Mouse (Mus musculus): Measurements from ENCODE around the gene Mrgprh. TPM values are rescaled to one million over a fixed set of nuclear protein-coding genes. Genes with fewer than 3 reads are reported as not detected.

Mrgprh gene
- not detected in 2 replicates for polyA plus RNA-seq (2012; ENCODE audit: insufficient read depth, insufficient read length, missing spikeins)

DNA sequence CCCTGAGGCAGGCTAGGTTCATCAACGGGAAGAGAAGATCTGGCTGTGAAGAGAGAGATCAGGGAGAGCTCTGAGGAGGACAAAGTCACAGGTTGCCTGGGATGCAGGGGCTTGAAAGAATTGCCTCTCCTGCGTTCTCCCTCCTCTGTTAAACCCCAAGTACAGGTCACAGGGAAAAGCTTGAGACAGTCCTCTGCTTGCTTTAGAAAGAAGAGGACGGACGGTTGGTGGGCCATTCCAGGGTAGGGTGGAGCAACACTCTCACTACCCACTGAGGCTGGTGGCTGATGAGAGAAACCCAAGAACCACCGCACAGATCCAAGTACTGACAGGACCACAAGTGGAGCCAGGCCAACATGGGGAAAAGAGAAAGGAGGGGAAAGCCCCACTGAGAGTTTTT is at the start of gene Mrgprh:
Mrgprh (plus strand) TSS at position 301 of the 400 bp plus-strand sequence.
- Histone ChIP-seq H3K27ac (replicated peaks; ENCODE audit: low read depth, low read length) (no peak within 1 kb of the TSS), H3K4me3 (ENCODE audit: insufficient read depth, low read depth, low read length) (no peak within 1 kb of the TSS), H3K4me1 (ENCODE audit: control insufficient read depth, insufficient read depth, insufficient read length, low read length) (no peaks in the 10 kb centered on the region)

DNA sequence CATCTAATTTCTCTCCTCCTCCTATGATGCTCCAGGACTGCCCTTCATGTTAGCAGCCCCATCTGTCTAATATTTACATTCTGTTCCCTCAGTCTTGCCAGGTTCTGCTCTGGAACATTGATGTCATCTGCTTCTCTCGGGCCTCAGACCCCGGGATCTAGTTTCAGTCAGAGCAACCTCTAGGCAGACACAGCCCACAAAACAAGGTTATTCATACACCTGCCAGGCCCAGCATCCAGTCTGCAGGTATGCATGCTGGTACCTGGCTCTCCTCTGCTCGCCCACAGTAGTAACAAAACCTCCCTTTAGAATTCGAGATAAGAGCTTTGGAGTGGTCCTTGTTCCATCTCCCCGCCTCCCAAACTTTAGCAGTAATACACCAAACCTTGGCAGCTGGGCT is 45.5 kb upstream of the Mrgprh start:
- Histone ChIP-seq H3K27ac (replicated peaks; ENCODE audit: low read depth, low read length) (no peak overlapping the region), H3K4me1 (ENCODE audit: control insufficient read depth, insufficient read depth, insufficient read length, low read length) (no peaks in the 10 kb centered on the region)

DNA sequence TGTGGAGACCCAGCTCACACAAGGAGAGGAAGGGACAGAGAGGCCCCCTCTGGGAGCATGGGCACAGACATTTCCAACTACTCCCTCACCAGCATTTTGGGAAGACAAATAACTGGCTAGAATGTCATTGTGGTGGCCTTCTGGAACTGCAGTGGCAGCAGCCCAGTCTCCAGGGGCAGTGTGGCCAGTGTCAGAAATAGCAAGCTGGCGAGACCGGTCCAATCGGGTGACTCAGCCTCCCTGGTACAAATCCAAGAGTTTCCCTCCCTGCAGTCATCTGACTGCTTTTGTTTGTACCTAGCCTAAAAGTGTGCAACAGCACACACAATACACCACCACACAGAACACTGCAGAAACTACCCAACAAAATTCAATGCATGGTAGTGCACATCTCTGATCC is 43.6 kb upstream of the Mrgprh start:
- Histone ChIP-seq H3K27ac (replicated peaks; ENCODE audit: low read depth, low read length) (0 out of 2 replicates have a peak overlapping the region, but pooled peaks have one; percentile 26), H3K4me1 (ENCODE audit: control insufficient read depth, insufficient read depth, insufficient read length, low read length) (no peaks in the 10 kb centered on the region), H3K4me3 (ENCODE audit: insufficient read depth, low read depth, low read length) (no peak overlapping the region)

More for the DNA sequence above, 45.5 kb upstream of the Mrgprh start:
- no peak overlapping the region for H3K4me3 ChIP-seq (ENCODE audit: insufficient read depth, low read depth, low read length)

DNA sequence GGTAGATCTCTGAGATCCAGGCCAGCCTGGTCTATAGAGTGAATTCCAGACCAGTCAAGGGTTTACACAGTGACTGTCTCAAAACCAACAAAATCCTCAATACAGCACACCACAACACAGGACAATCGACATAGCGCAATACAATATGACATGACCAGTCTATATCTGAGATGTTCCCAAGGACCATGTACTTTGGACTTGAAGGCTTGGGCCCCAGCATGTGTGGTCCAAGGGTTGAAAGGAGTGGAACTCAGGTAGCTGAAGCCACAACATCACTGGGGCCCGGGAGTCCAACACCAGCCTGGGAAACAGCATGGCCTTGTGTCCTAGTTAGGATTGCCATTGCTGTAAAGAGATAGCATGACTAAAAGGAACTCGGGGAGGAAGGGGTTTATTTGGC is 43.2 kb upstream of the Mrgprh start:
- Histone ChIP-seq H3K4me1 (ENCODE audit: control insufficient read depth, insufficient read depth, insufficient read length, low read length) (no peaks in the 10 kb centered on the region), H3K27ac (replicated peaks; ENCODE audit: low read depth, low read length) (no peak overlapping the region), H3K4me3 (ENCODE audit: insufficient read depth, low read depth, low read length) (no peak overlapping the region)

DNA sequence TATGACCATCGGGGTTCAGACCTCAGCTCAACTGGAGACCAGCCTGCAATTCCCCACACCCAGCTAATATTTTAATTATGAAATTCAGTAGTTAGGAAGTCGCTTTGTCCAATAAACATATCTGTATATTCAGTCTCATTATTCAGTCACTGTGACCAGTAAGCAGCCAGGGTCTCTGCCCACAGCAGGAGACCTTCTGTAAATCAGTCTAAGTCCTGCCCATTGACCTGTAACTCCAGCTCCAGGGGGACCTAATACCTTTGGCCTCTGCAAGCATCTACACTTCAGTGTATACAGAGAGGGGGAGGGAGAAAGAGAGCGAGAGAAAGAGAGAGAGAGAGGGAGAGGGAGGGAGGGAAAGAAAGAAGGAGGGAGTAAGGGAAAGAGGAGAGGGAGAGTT is 41.5 kb upstream of the Mrgprh start:
- Histone ChIP-seq H3K27ac (replicated peaks; ENCODE audit: low read depth, low read length) (no peak overlapping the region), H3K4me1 (ENCODE audit: control insufficient read depth, insufficient read depth, insufficient read length, low read length) (no peaks in the 10 kb centered on the region), H3K4me3 (ENCODE audit: insufficient read depth, low read depth, low read length) (no peak overlapping the region)

DNA sequence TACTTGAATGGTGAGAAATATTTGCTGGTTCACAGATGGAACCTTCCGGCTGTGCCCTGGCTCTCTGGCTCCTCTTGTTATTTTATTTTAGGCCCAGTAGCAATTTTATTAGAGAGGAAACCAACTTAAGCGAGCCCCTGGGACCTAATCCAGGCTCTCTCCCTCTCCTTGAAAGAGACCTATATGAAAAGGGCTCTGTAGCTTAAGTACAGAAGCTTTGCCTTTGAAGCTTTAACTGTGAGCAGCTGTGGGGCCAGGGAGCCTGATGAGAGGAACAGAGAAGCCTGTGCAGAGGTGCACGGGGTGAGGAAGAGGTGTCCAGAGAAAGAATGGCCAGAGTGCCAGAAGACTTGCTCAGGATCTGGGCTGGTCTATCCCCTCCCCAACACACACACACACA is 41.0 kb upstream of the Mrgprh start:
- Histone ChIP-seq H3K4me3 (ENCODE audit: insufficient read depth, low read depth, low read length) (no peak overlapping the region), H3K4me1 (ENCODE audit: control insufficient read depth, insufficient read depth, insufficient read length, low read length) (no peaks in the 10 kb centered on the region), H3K27ac (replicated peaks; ENCODE audit: low read depth, low read length) (no peak overlapping the region)

DNA sequence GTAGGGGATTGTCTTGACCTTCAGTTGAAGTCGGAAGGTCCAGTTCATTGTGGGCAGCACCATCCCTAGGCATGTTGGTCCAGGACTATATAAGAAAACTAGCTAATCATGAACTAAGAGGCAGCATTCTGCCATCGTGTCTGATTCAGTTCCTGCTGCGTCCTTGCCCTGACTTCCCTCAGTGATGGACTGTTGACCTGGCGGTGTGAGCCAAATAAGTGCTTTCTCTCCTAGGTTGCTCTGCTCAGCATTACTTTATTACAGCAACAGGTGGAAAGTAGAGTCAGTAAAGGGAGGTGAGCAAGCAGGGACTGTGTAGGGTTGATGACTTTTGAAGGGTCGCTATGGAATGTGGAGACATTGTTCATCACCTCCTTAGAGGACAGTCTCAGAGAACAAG is 40.1 kb upstream of the Mrgprh start:
- H3K4me1 ChIP-seq (ENCODE audit: control insufficient read depth, insufficient read depth, insufficient read length, low read length) = peaks cover 3% of the 10 kb centered on the region; the same call in 1 of the 2 replicates
- H3K27ac ChIP-seq (replicated peaks; ENCODE audit: low read depth, low read length) = no peak overlapping the region
- no peak overlapping the region for H3K4me3 ChIP-seq (ENCODE audit: insufficient read depth, low read depth, low read length)

DNA sequence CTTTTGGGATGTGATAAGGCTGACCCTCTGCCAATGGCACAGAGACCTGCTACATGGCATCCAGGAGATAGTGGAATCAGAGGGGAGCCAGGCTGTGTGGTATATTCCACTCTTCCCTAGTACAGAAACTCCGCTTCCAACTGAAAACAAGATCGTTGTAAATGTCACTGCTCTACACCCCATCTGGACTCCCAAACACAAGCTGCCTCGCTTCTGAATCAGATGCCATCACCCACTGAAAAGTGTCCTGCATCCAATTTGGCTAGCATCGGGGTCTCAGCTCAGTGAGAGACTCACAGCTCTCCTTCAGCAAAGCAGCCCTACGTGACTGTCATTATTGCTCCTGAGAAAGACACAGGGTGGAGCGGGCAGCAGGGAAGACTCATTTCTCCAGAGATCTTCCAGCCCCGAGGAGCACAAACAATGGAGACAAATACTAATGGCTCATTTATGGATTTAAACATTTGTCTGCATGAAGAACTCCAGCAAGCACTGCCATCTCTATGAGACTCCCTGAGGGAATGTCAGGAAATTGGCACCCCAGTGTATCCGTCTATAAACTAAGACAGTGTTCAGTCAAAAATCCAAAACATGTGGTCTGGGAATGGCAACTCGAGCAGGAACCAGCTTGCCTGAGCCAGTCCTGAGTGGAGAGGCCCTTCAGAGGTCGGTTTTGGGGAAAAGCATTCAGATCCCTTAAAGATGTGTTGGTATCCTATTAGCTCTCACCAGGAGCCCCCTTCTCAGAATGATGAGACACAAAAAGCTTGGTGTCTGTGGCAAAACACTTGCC is 36.2 kb upstream of the Mrgprh start:
- peaks cover 3% of the 10 kb centered on the region; the same call in 1 of the 2 replicates for H3K4me1 ChIP-seq (ENCODE audit: control insufficient read depth, insufficient read depth, insufficient read length, low read length)
- H3K27ac ChIP-seq (replicated peaks; ENCODE audit: low read depth, low read length) = no peak overlapping the region
- H3K4me3 ChIP-seq (ENCODE audit: insufficient read depth, low read depth, low read length) = no peak overlapping the region

DNA sequence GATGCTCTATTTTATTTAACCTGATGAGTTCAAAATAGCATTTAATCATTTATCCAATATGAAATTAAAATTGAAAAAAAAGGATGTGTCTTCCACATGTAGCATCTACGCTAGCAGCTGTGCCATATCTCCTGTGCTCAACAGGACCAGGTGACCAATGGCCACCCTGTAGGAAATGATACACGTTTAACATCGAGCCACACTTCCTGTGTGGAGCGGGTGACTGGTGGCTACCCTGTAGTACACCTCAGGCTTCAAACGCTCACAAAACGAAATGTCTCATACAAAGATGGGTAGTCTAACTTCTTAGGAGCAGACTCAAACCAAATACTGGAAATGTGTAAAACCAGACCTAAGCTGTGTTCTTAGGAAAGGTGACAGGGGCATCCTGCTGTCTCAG is 32.0 kb upstream of the Mrgprh start:
- Histone ChIP-seq H3K4me3 (ENCODE audit: insufficient read depth, low read depth, low read length) (no peak overlapping the region), H3K4me1 (ENCODE audit: control insufficient read depth, insufficient read depth, insufficient read length, low read length) (peaks cover 3% of the 10 kb centered on the region; the same call in 1 of the 2 replicates), H3K27ac (replicated peaks; ENCODE audit: low read depth, low read length) (no peak overlapping the region)

DNA sequence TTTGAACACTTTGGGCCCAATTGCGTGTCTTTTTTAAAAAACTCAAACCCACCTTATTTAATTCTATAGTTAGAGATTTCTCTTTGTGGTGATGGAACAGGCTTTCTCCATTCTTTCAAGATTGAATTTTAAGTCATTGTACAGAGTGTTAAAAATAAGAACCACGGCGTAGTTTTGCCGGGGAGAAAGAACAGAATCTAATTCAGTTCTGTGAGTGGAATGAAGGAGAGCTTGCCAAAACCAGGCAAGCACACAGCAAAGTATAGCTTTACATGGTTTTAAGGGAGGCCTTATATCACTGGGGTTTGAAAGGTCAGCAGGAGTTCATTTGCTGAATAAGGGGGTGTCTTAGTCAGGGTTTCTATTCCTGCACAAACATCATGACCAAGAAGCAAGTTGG is 31.3 kb upstream of the Mrgprh start:
- H3K4me1 ChIP-seq (ENCODE audit: control insufficient read depth, insufficient read depth, insufficient read length, low read length) = peaks cover 3% of the 10 kb centered on the region; the same call in 1 of the 2 replicates
- no peak overlapping the region for H3K27ac ChIP-seq (replicated peaks; ENCODE audit: low read depth, low read length)
- no peak overlapping the region for H3K4me3 ChIP-seq (ENCODE audit: insufficient read depth, low read depth, low read length)

DNA sequence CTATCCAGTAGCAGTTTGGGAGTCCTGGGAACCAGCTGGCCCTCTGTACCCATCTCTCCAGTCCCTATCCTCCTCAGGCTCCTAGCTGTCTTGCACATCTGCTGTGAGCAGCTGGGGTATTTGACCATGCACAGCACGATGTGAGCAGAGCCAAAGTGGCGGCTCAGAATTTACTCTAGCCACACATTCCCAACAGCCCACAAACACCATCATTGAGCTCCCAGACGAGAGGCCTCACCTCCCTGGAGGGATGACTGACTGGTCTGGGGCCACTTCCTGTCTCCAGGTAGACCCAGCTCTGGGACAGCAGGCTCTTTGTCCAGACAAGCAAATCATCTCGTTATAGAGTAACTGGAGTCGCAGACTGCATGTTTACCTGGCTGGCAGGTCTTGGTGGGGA is 30.0 kb upstream of the Mrgprh start:
- no peak overlapping the region for H3K4me3 ChIP-seq (ENCODE audit: insufficient read depth, low read depth, low read length)
- H3K4me1 ChIP-seq (ENCODE audit: control insufficient read depth, insufficient read depth, insufficient read length, low read length) = no peaks in the 10 kb centered on the region
- no peak overlapping the region for H3K27ac ChIP-seq (replicated peaks; ENCODE audit: low read depth, low read length)

DNA sequence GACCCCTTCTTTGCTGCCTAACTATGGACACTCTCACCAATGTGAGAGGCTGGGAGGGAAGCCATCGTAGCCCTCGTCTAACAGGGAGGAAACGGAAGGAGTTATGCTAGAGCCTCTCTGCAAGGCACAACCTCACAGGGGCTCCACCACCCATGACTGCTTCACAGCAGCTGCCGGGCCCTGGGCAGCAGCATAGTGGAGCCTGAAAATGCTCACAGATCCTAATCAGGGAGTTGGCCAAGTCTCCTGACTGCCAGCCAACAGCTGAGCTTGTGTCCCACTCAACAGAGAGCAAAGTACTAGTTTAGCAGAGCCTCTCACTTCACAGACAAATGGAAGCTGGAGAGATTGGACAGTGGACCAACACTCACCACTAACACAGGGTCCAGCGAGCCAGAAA is 29.4 kb upstream of the Mrgprh start:
- Histone ChIP-seq H3K27ac (replicated peaks; ENCODE audit: low read depth, low read length) (no peak overlapping the region), H3K4me1 (ENCODE audit: control insufficient read depth, insufficient read depth, insufficient read length, low read length) (no peaks in the 10 kb centered on the region), H3K4me3 (ENCODE audit: insufficient read depth, low read depth, low read length) (no peak overlapping the region)

DNA sequence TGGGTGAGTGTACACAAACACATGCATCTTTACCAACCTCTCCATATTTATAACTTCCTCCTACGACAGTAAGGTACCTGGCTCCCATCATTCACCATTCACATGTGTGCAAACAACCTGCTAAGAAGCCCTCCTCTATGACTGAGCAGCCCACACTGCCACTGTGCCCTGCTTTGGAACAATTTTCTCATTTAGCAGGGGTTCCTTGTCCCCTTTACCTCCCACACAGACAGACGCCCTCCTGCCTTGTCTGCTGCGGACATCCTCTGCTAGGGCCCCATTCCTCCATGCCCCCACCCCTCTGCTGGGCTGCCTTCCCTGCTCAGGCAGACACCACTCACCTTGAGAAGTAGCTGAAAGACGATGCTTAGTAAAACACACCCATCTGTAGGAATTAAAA is 28.1 kb upstream of the Mrgprh start:
- Histone ChIP-seq H3K4me3 (ENCODE audit: insufficient read depth, low read depth, low read length) (no peak overlapping the region), H3K27ac (replicated peaks; ENCODE audit: low read depth, low read length) (no peak overlapping the region), H3K4me1 (ENCODE audit: control insufficient read depth, insufficient read depth, insufficient read length, low read length) (no peaks in the 10 kb centered on the region)

DNA sequence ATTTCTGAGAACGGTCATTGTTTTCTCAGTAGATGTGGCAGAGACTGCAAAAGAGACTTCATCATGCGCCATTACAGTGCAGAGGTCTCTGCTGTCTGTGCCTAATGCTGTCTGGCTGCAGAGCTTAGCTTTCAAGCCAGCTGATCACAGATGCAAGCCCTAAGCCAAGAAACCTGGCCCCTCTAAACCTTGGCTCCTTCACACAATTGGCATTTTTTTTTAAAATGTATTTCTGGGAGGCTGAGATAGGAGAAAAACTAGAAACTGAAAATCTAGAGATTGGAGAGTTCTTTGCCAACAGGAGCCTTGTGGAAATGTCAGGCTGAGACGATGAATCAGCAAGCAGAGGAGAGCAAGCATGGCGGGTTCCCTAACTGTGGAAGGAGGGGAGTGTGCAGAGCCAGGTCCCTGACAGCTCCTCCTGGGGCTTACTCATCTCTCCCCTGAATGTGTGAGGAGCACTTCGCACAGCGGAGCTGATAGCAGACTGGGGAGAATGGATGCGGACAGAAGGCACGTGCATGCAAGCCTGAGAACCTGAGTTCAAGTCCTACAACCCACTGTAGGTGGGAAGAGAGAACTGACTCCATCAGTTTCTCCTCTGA is 26.0 kb upstream of the Mrgprh start:
- Histone ChIP-seq H3K27ac (replicated peaks; ENCODE audit: low read depth, low read length) (no peak overlapping the region), H3K4me3 (ENCODE audit: insufficient read depth, low read depth, low read length) (no peak overlapping the region), H3K4me1 (ENCODE audit: control insufficient read depth, insufficient read depth, insufficient read length, low read length) (no peaks in the 10 kb centered on the region; the same call in 1 of the 2 replicates)

DNA sequence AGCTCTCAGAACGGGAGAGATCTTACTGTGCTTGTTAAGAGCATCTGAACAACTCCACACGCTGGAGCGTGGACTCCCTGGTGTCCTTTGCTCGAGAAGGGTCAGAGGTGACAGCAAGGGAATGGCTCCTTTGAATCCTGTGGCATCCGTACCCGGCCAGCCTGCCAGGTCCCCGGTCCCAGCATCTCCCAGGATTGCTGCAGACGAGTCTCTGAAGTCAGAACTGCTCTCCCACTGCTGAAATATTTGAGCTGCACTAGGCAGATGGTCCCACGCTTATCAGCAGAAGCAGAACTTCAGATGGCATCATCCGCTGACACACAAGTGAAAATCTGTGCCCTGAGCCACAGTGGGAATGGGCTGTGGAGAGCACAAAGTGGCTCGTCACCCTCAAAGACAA is 24.1 kb upstream of the Mrgprh start:
- Histone ChIP-seq H3K4me1 (ENCODE audit: control insufficient read depth, insufficient read depth, insufficient read length, low read length) (no peaks in the 10 kb centered on the region; the same call in 1 of the 2 replicates), H3K4me3 (ENCODE audit: insufficient read depth, low read depth, low read length) (no peak overlapping the region), H3K27ac (replicated peaks; ENCODE audit: low read depth, low read length) (no peak overlapping the region)

DNA sequence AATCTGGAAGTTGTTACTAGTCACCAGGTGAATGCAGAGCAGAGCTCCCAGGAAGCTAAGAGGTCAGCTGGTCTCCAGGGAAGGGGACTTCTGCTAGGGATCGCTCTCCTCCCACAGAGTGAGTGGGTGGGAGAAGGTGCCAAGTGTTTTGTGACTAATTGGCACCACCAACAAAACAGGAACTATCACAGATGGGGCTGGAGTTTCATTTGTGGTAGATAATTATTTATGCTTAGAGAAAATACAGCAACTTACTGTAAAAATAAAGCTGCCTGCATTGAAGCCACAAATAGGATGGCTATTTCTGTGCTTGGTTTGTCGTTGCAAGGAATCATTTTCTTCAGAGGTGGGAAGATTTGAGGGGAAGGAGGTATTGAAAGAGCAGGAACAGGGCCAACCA is 22.0 kb upstream of the Mrgprh start:
- H3K27ac ChIP-seq (replicated peaks; ENCODE audit: low read depth, low read length) = no peak overlapping the region
- no peaks in the 10 kb centered on the region; the same call in 1 of the 2 replicates for H3K4me1 ChIP-seq (ENCODE audit: control insufficient read depth, insufficient read depth, insufficient read length, low read length)
- H3K4me3 ChIP-seq (ENCODE audit: insufficient read depth, low read depth, low read length) = no peak overlapping the region
